Mouse (Mus musculus) kidney, adult 10 weeks (tissue): ENCODE results near the gene Defa34. TPM values are rescaled to one million over a fixed set of nuclear protein-coding genes. Genes with fewer than 3 reads are reported as not detected.

ENCODE experiments used
- polyA plus RNA-seq: library from polyadenylated mRNA; stranded (reverse); fragments of 350-450 nt; fragmentation: Illumina TruSeq; extraction: RNeasy Lipid Tissue Mini Kit (QIAGEN cat#74804); gene quantifications from one replicate; pipeline ENCODE4 v1.2.3, GENCODE M21; 2014; ENCODE audit warnings: low read depth, low replicate concordance

The Defa34 gene
- not detected for polyA plus RNA-seq

DNA sequence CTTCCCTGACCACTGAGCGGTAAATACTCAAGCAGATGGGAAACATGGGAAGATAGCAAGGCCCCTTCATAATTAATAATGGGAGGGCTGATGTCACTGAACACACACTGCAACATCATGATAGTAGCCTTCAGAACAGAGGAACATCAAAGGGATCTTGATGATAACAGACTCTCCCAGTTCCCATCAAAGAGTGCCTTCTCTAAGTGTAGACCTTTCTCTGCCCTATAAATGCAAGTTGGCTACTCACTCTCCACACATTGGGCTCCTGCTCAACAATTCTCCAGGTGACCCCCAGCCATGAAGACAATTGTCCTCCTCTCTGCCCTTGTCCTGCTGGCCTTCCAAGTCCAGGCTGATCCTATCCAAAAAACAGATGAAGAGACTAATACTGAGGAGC lies at the start of gene Defa34:
TSS of gene Defa34 (plus strand) at position 301 of the 400 bp plus-strand sequence.

DNA sequence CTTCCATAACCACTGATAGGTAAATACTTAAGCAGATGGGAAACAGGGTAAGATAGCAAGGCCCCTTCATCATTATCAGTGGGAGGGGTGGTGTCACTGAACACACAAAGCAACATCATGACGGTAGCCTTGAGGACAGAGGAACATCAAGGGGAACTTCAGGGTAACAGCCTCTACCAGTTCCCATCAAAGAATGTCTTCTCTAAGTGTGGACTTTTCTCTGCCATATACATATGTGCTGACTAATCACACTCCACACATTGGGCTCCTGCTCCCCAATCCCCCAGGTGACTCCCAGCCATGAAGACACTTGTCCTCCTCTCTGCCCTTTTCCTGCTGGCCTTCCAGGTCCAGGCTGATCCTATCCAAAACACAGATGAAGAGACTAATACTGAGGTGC lies 47.7 kb upstream of the Defa34 start, which contains the start of gene Defa26:
TSS of gene Defa26 (plus strand) at position 301 of the 400 bp plus-strand sequence.

DNA sequence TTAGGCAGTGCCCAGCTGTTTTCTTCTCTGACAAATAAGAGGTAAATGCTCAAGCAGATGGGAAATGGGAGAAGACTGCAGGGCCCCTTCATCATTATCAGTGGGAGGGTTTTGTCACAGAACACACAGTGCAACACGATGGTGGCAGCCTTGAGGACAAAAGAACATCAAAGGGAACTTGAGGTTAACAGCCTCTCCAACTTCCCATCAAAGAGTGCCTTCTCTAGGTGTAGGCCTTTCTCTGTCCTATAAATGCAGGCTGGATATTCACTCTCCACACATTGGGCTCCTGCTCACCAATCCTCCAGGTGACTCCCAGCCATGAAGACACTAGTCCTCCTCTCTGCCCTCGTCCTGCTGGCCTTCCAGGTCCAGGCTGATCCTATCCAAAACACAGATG lies 10.1 kb upstream of the Defa34 start, which contains the start of gene Defa17:
TSS of gene Defa17 (plus strand) at position 301 of the 400 bp plus-strand sequence.

DNA sequence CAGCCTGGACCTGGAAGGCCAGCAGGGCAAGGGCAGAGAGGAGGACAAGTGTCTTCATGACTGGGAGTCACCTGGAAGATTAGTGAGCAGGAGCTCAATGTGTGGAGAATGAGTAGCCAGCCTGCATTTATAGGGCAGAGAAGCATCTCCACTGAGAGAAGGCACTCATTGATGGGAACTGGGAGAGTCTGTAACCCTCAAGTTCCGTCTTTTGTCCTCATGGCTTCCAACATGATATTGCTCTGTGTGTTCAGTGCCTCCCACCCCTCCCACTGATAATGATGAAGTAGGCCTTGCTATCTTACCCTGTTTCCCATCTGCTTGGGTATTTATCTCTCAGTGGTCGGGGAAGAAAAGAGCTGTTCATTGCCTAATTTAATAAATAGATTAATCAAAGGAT lies 37.9 kb downstream of the Defa34 start, which contains the start of gene AY761184:
TSS of gene AY761184 (minus strand) at position 101 of the 400 bp plus-strand sequence.

Other genes with a start within 250 kb of the Defa34 start
- not detected for gene Defa36, start 238.4 kb upstream of the Defa34 start, polyA plus RNA-seq
- gene Gm7849, start 209.2 kb upstream of the Defa34 start, polyA plus RNA-seq: not detected
- gene Defa20, start 156.5 kb upstream of the Defa34 start, polyA plus RNA-seq: not detected
- not detected for gene Defa32, start 136.8 kb upstream of the Defa34 start, polyA plus RNA-seq
- gene Defa37, start 100.4 kb upstream of the Defa34 start, polyA plus RNA-seq: not detected
- not detected for gene Defa28, start 82.8 kb upstream of the Defa34 start, polyA plus RNA-seq
- not detected for gene Gm7861, start 71.3 kb upstream of the Defa34 start, polyA plus RNA-seq
- gene Defa26, start 47.6 kb upstream of the Defa34 start, polyA plus RNA-seq: not detected
- not detected for gene Defa17, start 10.0 kb upstream of the Defa34 start, polyA plus RNA-seq
- not detected for gene AY761184, start 37.8 kb downstream of the Defa34 start, polyA plus RNA-seq
- not detected for gene Defa24, start 68.7 kb downstream of the Defa34 start, polyA plus RNA-seq
- gene Defb50, start 157.7 kb downstream of the Defa34 start, polyA plus RNA-seq: not detected
- not detected for gene Defb2, start 174.1 kb downstream of the Defa34 start, polyA plus RNA-seq
- not detected for gene Defb10, start 193.1 kb downstream of the Defa34 start, polyA plus RNA-seq
- not detected for gene Defb9, start 219.6 kb downstream of the Defa34 start, polyA plus RNA-seq
- 9.1 TPM for gene Defb11, start 240.6 kb downstream of the Defa34 start, polyA plus RNA-seq